8 mouse cellular contexts compared by ENCODE assay signal in the genomic region with DNA sequence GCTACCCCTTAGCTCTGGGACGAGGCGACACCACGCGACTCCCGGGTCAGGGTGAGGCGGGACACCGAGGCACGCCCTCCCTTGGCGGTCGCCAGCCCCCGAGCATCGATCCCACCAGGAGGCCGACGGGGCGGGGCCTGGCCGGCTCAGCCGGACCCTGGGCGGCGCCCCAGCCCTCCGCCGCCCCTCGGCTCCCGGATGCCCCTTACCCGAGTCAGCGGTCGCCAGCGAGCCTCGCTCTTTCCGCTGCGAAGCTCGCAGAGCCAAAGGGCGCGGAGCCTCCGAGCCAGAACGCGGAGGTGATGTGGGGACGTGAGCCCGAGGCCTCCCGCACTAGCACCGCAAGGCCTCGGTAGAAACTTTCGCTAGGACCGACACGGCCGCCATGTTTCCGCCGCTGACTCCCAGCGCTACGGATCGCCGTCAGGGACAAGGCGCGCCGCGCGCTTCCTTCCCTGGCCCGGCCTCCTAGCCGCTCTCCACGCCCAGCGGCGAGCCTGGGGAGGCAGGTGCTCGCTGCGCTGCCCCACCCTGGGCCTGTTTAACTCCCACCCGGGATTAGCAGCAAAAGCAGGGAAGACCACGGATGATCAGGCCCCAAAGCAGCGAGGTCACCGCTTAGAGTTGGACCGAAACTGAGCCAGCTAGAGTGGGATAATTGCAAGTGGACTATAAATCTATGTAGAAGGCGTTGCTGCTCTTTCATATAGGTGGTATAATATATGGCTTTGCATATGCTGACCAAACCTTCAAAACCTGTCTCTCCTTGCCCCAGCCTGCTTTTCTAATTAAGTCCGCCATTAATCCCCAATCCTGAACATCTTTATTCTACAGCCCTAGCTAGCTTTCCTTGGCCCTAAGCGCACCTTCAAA. TPM values are rescaled to one million over a fixed set of nuclear protein-coding genes. Genes with fewer than 3 reads are reported as not detected.
DNase-seq lines count a peak whose midpoint lies in the region; ATAC-seq lines count a peak whose summit lies in the region.

A gene (minus strand): TSS at position 480 of the 873 bp plus-strand sequence.

- H3K4me1 ChIP-seq in hindbrain, embryonic 13.5 days (replicated peaks) = peaks cover 14% of the 10 kb centered on the region

- peak; percentile 97 for ATAC-seq in hindbrain, embryonic 13.5 days (ENCODE audit: low FRiP score)

- H3K36me3 ChIP-seq in hindbrain, embryonic 13.5 days = no peaks in the 10 kb centered on the region

- peak within 1 kb of the TSS; percentile 91 for H3K4me3 ChIP-seq in hindbrain, embryonic 13.5 days

- DNase-seq in T-cell, adult 2 months (ENCODE audit: low spot score) = peak; percentile 87
- DNase-seq in cerebellum, postnatal 25 days = peak; percentile 97
- DNase-seq in frontal cortex, postnatal 25 days (ENCODE audit: low spot score in 2 of 2) = peak; percentile 94 to 95
- DNase-seq in layer of hippocampus, postnatal 36 days = peak; percentile 93 to 95
- peak; percentile 94 for DNase-seq in lung, postnatal 25 days (ENCODE audit: low spot score)
- peak; percentile 77 for DNase-seq in retina, adult 2 months (ENCODE audit: low read depth, low spot score)
- DNase-seq in thymus, postnatal 25 days = peak; percentile 92

- H3K27ac ChIP-seq in hindbrain, embryonic 13.5 days = peak within 1 kb of the TSS; percentile 95

- H3K27me3 ChIP-seq in hindbrain, embryonic 13.5 days = no peaks in the 10 kb centered on the region

- no peaks in the 10 kb centered on the region for H3K9me3 ChIP-seq in hindbrain, embryonic 13.5 days

- peak within 1 kb of the TSS; percentile 71 for H3K4me2 ChIP-seq in hindbrain, embryonic 13.5 days

- peak within 1 kb of the TSS; percentile 90 for H3K9ac ChIP-seq in hindbrain, embryonic 13.5 days

- WGBS in hindbrain, embryonic 13.5 days = 2% methylated on average over 69 of the region's 71 CpGs

RNA-seq across cellular contexts. Expression of the gene that starts here (rescaled TPM):
- 24.6 and 25.5 TPM in 2 replicates for polyA plus RNA-seq in hindbrain, embryonic 13.5 days (2015; fragmentation: Nextera tagmentation; extraction: Ambion mirVana)
- 10 to 100 TPM; 14.0 to 17.4 TPM for total RNA-seq in layer of hippocampus, postnatal 36 days (2021)

Comparison
In these comparisons a context has a peak if more than half of its experiments do, and no peak if none do; other contexts are left out.
1. Peak in every context shown above with its lines: DNase-seq, ATAC-seq, H3K4me3 ChIP-seq and H3K27ac ChIP-seq.